ENCODE assay signal across 8 mouse cellular contexts in genomic region chr17:24706982-24707800, GRCm38 (mm10). TPM values are rescaled to one million over a fixed set of nuclear protein-coding genes. Genes with fewer than 3 reads are reported as not detected.
DNase-seq lines count a peak whose midpoint lies in the region; ATAC-seq lines count a peak whose summit lies in the region.

Gene Tbl3, minus strand, starts transcription at chr17:24707660.

- peaks cover 6% of the 10 kb centered on the region for H3K4me1 ChIP-seq in intestine, embryonic 14.5 days (replicated peaks; ENCODE audit: control insufficient read depth, insufficient read depth, low read length)

- no peaks in the 10 kb centered on the region for H3K9me3 ChIP-seq in intestine, embryonic 14.5 days (ENCODE audit: control insufficient read depth, low read length)

- H3K4me3 ChIP-seq in intestine, embryonic 14.5 days (ENCODE audit: low read depth, low read length) = peak within 1 kb of the TSS; percentile 90

- no peaks in the 10 kb centered on the region for H3K27me3 ChIP-seq in intestine, embryonic 14.5 days (replicated peaks; ENCODE audit: control insufficient read depth, insufficient read depth, low read length)

- WGBS in intestine, embryonic 14.5 days = 4% methylated on average over 32 of the region's 32 CpGs

- peak within 1 kb of the TSS; percentile 81 for H3K9ac ChIP-seq in intestine, embryonic 14.5 days (ENCODE audit: low read length)

- H3K36me3 ChIP-seq in intestine, embryonic 14.5 days (ENCODE audit: control insufficient read depth, insufficient read depth, low read length) = peaks cover 28% of the 10 kb centered on the region

- H3K4me2 ChIP-seq in intestine, embryonic 14.5 days (ENCODE audit: low read length) = peak within 1 kb of the TSS; percentile 88

- peak; percentile 86 for ATAC-seq in intestine, embryonic 14.5 days (replicated peaks; ENCODE audit: low FRiP score, low TSS enrichment, low read depth)

- intact Hi-C loops in left cerebral cortex, postnatal 14 days (cut with DNase I) = loop anchor here (1.0 kb wide), 1 partner anchor 12 kb away; no protein-coding TSS in a partner anchor

- peak; percentile 93 to 98 for DNase-seq in adrenal gland, adult (ENCODE audit: inconsistent age in 2 of 2, low spot score in 1 of 2)
- DNase-seq in embryo, embryonic 10.5 days (ENCODE audit: low spot score) = peak; percentile 96
- peak; percentile 87 for DNase-seq in gastrocnemius, postnatal 25 days
- DNase-seq in intestine, embryonic 14.5 days (ENCODE audit: low spot score) = peak; percentile 98
- peak; percentile 94 to 97 for DNase-seq in left cerebral cortex, postnatal 14 days (ENCODE audit: low spot score in 2 of 2)
- DNase-seq in mesoderm, embryonic 11.5 days (ENCODE audit: low read depth, low spot score) = peak; percentile 94
- peak; percentile 93 to 95 for DNase-seq in right cerebral cortex, postnatal 36 days (ENCODE audit: low spot score in 2 of 2)
- peak; percentile 91 for DNase-seq in yolk sac, embryonic 10.5 days (ENCODE audit: low spot score)

- H3K27ac ChIP-seq in intestine, embryonic 14.5 days (ENCODE audit: low read depth) = peak within 1 kb of the TSS; percentile 83

RNA-seq across cellular contexts. Expression of gene Tbl3, which starts in this region (rescaled TPM):
- 10 to 100 TPM; 14.7 to 15.6 TPM for total RNA-seq in gastrocnemius, postnatal 25 days (2021)
- polyA plus RNA-seq in intestine, embryonic 14.5 days (2014; fragmentation: Nextera tagmentation; extraction: Ambion mirVana) = 86.2 and 90.1 TPM in 2 replicates
- 10 to 100 TPM; 28.5 to 29.2 TPM for total RNA-seq in left cerebral cortex, postnatal 14 days (2021)

Comparison
In these comparisons a context has a peak if more than half of its experiments do, and no peak if none do; other contexts are left out.
1. Peak in every context shown above with its lines: DNase-seq, ATAC-seq, H3K4me3 ChIP-seq and H3K27ac ChIP-seq.